Mouse (Mus musculus): Measurements from ENCODE around the gene Ppp2r5e.
"Not testable (repeated sequence)": the region's sequence is repeated elsewhere in the genome, so short reads cannot be mapped to it uniquely, and the experiment has no call there.

Gene Ppp2r5e

GRCm38 (mm10) chr12:75482781-75483180 is 113.3 kb downstream of the Ppp2r5e start:
- no peak for DNase-seq

GRCm38 (mm10) chr12:75482015-75482414 is 114.0 kb downstream of the Ppp2r5e start:
- DNase-seq, result no peak

- DNase-seq, result peak; percentile 71 to 83
These were observed 116.0 kb downstream of the Ppp2r5e start for GRCm38 (mm10) chr12:75480031-75480430.

- DNase-seq, result no peak
These were observed 116.6 kb downstream of the Ppp2r5e start for GRCm38 (mm10) chr12:75479375-75479898.

DNA sequence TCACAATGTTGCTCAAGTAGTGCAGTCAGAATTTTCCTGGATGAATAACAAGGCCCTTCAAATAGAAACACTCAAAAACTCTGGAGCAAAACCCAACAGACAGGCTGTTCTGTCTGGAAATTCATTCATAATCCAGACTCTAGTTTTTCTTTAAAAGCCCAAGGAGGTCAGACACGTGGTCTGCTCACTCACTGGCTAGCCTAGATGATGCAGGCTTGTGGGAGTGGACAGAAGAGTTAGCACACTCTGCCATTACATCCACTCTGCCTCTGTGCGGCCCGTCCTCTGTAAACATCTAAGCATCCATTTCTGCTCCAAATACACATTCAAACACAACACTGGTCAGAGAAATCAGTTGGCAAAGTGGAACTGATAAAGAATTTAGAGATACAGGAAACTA is 117.4 kb downstream of the Ppp2r5e start:
- no peak for DNase-seq

GRCm38 (mm10) chr12:75478117-75478516 is 117.9 kb downstream of the Ppp2r5e start:
- no peak for DNase-seq

DNA sequence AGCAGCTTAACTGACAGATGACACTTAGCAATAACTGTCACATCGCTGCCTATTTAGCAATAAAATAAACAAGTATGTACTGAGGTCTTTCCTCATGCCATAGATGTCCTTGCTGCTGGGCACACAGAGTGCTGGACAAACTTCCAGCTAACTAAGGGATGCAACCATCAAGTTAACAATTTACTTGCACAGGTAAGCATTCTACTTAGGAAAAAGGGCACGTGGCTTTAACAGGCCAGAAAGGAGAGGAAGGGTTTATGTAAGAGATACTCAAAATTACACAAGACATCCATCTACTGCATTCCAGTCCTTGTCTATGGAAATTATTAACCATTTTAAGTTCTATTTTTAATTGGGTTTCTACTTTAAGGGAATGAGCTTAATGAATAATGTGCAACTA is 123.0 kb downstream of the Ppp2r5e start:
- peak; percentile 69 to 89 for DNase-seq

DNA sequence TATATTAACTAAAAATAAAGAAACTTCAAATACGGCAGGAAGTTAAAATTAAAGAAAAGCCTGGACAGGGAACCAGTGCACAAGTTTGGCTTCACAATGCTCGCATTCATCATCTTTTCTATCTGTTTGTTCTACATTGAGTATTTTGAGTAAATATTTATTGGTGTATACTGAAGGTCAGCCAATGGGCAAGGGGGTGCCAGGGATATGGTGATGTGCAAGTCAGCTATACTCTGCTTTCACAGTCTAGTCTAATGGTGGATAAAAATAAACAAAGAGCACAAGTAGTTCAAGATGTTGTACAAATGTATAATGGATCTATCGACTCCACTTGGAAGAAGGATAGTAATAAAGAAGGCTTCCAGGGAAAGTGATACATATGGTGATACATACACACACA is 123.9 kb downstream of the Ppp2r5e start:
- DNase-seq, result no peak

DNA sequence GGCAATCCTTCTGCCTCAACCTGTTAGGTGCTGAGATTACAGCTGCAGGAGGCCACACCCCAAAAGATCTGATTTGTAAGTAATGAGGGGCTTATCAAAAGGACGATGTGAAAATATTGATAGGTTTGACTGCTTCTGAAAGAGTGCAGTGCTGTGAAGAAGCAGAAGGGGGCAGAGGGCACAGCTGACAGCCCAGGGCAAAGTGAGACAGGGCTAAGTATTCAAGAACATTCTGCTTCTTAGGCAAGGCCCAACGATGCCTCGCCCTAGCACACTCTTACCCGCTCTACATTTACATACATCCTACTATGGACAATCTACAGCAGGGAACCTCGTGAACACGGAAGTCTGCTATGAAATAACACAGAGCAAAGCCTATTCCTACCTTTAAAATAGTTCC is 128.2 kb downstream of the Ppp2r5e start:
- peak; percentile 28 to 58 for DNase-seq

DNA sequence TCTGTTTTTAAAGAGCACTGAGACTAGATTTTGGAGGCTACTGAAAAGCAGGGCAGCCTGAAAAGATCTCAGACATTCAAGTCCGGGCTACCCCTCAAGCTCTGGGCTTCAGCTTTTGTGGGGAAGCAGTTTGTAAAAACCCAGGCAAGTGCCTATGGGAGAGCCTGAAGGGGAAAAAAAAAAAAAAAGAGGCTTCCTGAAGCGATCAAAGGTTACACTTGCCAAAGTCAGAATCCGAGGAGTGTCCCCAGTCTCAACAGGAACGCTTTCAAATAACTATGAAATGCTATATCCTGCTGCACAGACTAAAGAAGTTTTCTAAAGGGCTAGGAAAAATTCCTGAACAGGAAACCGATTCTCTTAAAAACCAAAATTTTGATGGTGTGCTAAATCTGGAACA is 128.9 kb downstream of the Ppp2r5e start:
- no peak for DNase-seq

DNA sequence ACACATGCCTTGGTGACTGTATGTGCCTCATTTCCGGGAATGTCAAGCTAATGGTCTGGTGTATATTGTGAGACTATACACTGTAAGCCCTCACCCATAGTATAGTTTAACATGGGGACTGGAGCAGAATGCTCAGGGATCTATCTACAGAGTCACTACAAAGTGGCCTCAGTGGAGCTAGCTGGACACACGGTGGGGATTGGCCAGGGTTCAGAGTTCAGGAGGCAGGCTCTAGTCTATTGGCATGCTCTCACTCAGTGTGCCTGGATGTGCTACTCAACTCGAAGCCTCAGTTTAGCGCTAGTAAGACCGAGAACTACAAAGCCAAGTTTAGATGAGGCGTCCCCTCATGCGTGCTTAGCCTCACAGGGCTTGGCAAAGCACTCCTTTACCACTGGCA is 129.8 kb downstream of the Ppp2r5e start:
- DNase-seq, result peak in 1 of 2 experiments; percentile 56

- peak; percentile 55 to 66 for DNase-seq
These were observed 131.9 kb downstream of the Ppp2r5e start for GRCm38 (mm10) chr12:75464016-75464769.

GRCm38 (mm10) chr12:75460561-75460960 is 135.5 kb downstream of the Ppp2r5e start:
- peak in 1 of 2 experiments; percentile 16 for DNase-seq

DNA sequence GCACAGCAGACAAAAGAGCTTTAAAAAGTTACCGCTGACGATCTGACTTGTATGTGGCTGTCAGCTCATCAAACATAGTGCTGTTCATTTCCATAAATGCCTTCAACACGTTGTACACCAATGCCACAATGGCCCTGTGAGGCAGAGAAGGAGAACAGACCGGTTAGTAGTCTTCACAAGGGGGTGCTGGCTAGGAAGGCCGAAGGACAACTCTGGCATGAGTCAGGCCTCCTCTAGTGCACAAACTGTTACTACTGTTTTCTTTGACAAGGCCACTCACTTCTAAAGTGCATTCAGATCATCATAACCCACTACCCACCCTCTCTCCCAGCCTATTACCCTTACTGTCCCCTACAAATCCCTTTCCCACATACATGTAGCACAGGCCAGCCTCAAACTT is 136.4 kb downstream of the Ppp2r5e start:
- DNase-seq, result no peak

DNA sequence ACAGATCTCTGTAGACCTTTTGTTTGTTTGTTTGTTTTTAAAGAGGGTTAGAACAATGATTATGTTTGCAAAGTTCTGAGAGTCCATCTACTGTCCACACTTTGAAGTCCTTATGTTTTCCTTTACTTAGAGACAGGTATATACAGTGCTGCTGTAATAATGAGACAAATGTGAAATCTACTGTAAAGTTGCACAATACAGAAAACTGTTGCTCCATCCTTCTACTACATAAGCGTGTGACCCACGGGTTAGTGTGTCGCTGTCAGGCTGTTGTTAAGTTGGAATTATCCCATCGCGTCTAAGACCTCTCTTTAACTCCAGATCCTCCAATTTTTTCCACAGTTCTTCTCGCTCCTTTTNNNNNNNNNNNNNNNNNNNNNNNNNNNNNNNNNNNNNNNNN is 142.6 kb downstream of the Ppp2r5e start:
- DNase-seq, result no peak

- peak in 1 of 2 experiments; percentile 36 for DNase-seq
These were observed 143.0 kb downstream of the Ppp2r5e start for GRCm38 (mm10) chr12:75453027-75453426.

DNA sequence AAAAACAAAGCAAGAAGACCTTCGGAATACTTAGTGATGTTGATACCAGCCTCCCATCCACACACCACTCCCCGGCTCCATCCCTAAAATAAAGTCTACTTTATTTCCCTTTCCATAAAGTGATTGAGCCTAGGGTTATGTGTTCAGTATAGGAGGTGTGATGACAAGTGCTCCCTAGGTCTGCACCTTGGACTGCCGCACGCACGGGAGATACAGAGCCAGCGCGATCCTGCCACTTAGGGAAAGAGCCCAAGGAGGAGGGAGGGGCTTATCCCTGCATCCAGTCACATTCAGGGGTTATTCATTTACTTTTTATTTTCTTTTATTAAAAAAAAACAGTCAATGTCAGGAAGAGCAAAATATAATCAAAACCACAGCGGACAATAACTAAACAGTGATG is 145.5 kb downstream of the Ppp2r5e start:
- DNase-seq, result peak in 1 of 2 experiments; percentile 48

GRCm38 (mm10) chr12:75450011-75450410 is 146.0 kb downstream of the Ppp2r5e start:
- DNase-seq, result peak; percentile 25 to 59

GRCm38 (mm10) chr12:75449475-75449966 is 146.5 kb downstream of the Ppp2r5e start:
- DNase-seq, result no peak

- peak; percentile 61 to 65 for DNase-seq
These were observed 147.1 kb downstream of the Ppp2r5e start for GRCm38 (mm10) chr12:75448921-75449320.

- DNase-seq, result no peak
These were observed 149.8 kb downstream of the Ppp2r5e start for GRCm38 (mm10) chr12:75446245-75446644.

DNA sequence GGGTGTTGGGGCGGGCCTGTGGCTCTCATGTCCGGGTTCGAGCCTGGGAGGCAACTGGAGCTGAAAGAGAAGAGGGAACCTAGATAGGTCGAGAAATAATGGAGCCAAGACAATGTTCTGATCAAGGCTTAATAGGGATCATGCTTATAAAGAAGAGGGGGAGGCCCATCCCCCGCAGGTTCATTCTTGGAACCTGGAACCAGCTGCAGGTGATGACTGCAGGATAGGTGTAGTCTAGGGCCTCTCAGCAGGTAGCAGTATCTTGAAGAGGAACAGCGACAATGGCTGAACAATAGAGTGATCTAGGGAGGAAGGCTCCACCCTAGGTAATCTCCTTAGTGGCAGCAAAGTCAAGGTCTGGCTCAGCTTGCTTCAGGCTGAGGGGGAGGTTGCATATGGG is 163.6 kb downstream of the Ppp2r5e start:
- not testable (repeated sequence) for DNase-seq

DNA sequence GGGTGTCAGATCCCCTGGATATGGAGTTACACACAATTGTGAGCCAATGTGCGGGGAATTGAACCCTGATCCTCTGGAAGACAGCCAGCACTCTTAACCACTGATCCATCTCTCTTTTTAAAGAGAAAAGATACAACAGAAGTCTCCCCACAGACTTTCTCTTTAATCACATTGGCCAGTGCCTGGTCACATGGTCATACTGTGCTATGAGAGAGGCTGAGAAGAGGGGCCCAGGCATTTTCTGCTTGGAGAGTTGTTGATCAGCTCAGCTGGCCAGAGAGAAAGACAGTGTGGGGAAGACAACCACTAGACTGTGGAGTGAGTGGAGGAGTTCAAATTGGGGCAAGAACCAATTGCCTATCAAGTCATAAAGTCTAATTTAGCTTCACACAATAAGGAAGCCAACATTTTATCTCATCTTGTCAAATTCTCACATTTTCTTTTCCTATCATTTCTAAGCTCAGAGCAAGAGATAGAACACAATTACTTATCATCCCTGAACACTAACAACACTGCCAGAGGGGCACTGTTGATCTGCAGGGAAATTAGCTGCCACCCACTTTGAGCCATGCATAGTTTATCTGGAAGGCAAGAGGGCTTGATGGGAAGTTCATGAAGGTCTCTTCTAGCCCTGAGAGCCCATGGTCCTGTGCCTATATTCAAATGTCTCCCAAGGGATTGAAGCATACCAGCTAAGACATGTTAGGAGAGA is 166.2 kb downstream of the Ppp2r5e start:
- DNase-seq, result no peak

DNA sequence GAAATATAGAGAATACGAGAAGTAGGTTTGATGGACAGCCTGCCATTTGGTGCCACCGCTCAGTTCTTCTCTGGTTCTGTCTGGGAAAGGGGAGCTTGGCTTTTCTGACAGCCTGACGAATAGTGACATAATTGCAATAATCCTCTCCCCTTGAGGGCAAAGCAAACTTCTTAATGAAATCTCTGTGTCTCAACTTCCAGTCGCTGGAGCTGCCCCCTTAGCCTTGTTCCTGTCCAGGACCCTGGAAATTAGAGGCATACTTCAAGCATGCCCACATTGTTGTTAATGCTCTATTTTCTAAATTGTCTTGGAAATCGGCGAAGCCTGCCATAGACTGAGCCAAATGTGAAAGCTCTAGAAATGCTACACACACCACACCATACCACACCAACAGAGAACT is 167.3 kb downstream of the Ppp2r5e start:
- no peak for DNase-seq
